Mouse (Mus musculus) Patski (cell line): ENCODE data around the gene Srebf1. TPM values are rescaled to one million over a fixed set of nuclear protein-coding genes. Genes with fewer than 3 reads are reported as not detected.
A peak's percentile ranks its signal among the peaks of the same experiment; 100 is the strongest.

Experiments used
- ATAC-seq: fragments of 100-300 bp; one replicate; pipeline ENCODE4 v1.8.0; 2021
- CTCF ChIA-PET: fragments of 350-600 bp; sonication (Branson Sonifier 250); formaldehyde crosslinking; loops from one replicate; lab custom pipeline; 2022; ENCODE audit warnings: inconsistent platforms; lab: Charles Lee
- POLR2A ChIA-PET: fragments of 350-600 bp; sonication (Branson Sonifier 250); formaldehyde crosslinking; loops from one replicate; lab custom pipeline; 2022; ENCODE audit warnings: antibody characterized with exemption, inconsistent platforms; lab: Charles Lee
- DNase-seq: peaks from one replicate; pipeline ENCODE4 v3.0.0-alpha.2; 2011; ENCODE audit warnings: low read depth, low spot score
- H3K27me3 ChIP-seq: fragments of 371-371 bp; one replicate; pipeline ENCODE4 v1.5.1; 2021
- CTCF ChIP-seq: fragments of 100-300 bp; IDR thresholded peaks from one replicate; pipeline ENCODE4 v1.5.1; 2021
- in situ Hi-C: fragments of 300-500 bp; cut with MboI; formaldehyde crosslinking; loops from 3 replicates; pipeline ENCODE4 v1.11.1; 2018; ENCODE audit warnings: low pct_unique_long_range_greater_than_20kb, mixed read lengths
- polyA plus RNA-seq: library from polyadenylated mRNA; unstranded; gene quantifications from one replicate; pipeline ENCODE4 v1.2.3, GENCODE M21; 2021

The Srebf1 gene
- polyA plus RNA-seq, 1 experiment from 2014 or later, result 65.4 TPM

GRCm38 (mm10) chr11:60160454-60161114 is 61.8 kb downstream of the Srebf1 start:
- no peak for TF ChIP-seq CTCF
- no peak for DNase-seq
- H3K27me3 ChIP-seq, result no peaks in the 10 kb centered on the region
- ATAC-seq, result peak; percentile 17
- POLR2A ChIA-PET, result interaction anchor here (1.0 kb wide), 1 partner anchor 9 kb away, joined by 4 read pairs; no protein-coding TSS in a partner anchor
- CTCF ChIA-PET, result interaction anchor here (1.5 to 1.6 kb wide), 2 partner anchors 11 to 46 kb away, joined by 4 read pairs; no protein-coding TSS in a partner anchor
- in situ Hi-C loops, result no loop called here

GRCm38 (mm10) chr11:60159955-60160354 is 62.4 kb downstream of the Srebf1 start:
- no peaks in the 10 kb centered on the region for H3K27me3 ChIP-seq
- in situ Hi-C loops, result no loop called here
- ChIA-PET POLR2A (no interaction called here), CTCF (interaction anchor here (1.6 to 1.7 kb wide), 2 partner anchors 9 to 12 kb away, joined by 4 to 5 read pairs; no protein-coding TSS in a partner anchor)
- ATAC-seq, result no peak
- TF ChIP-seq CTCF, result no peak
- no peak for DNase-seq

GRCm38 (mm10) chr11:60158271-60158670 is 64.1 kb downstream of the Srebf1 start:
- TF ChIP-seq CTCF, result no peak
- no peak for DNase-seq
- ChIA-PET POLR2A (no interaction called here), CTCF (interaction anchor here (1.7 kb wide), 1 partner anchor 10 kb away, joined by 5 read pairs; no protein-coding TSS in a partner anchor)
- ATAC-seq, result no peak
- in situ Hi-C loops, result no loop called here
- H3K27me3 ChIP-seq, result no peaks in the 10 kb centered on the region

- CTCF ChIA-PET, result no interaction called here
- in situ Hi-C loops, result no loop called here
- no peak for DNase-seq
- no peak for TF ChIP-seq CTCF
- POLR2A ChIA-PET, result interaction anchor here (2.8 kb wide), 1 partner anchor 8 kb away, joined by 6 read pairs; no protein-coding TSS in a partner anchor
- no peaks in the 10 kb centered on the region for H3K27me3 ChIP-seq
- no peak for ATAC-seq
These were observed 66.7 kb downstream of the Srebf1 start for GRCm38 (mm10) chr11:60155690-60156089.

- POLR2A ChIA-PET, result interaction anchor here (1.5 to 2.8 kb wide), 2 partner anchors 9 to 49 kb away, joined by 4 to 6 read pairs; partner anchors contain the start of gene Rai1
- in situ Hi-C loops, result no loop called here
- DNase-seq, result no peak
- no peak for TF ChIP-seq CTCF
- CTCF ChIA-PET, result no interaction called here
- no peak for ATAC-seq
- no peaks in the 10 kb centered on the region for H3K27me3 ChIP-seq
These were observed 68.4 kb downstream of the Srebf1 start for GRCm38 (mm10) chr11:60153936-60154335.

- no peak for TF ChIP-seq CTCF
- ATAC-seq, result no peak
- ChIA-PET POLR2A (interaction anchor here (1.3 to 1.5 kb wide), 2 partner anchors 9 to 47 kb away, joined by 4 read pairs; partner anchors contain the start of gene Rai1), CTCF (no interaction called here)
- DNase-seq, result no peak
- in situ Hi-C loops, result no loop called here
- no peaks in the 10 kb centered on the region for H3K27me3 ChIP-seq
These were observed 70.0 kb downstream of the Srebf1 start for GRCm38 (mm10) chr11:60152339-60152738.

- in situ Hi-C loops, result no loop called here
- TF ChIP-seq CTCF, result no peak
- ATAC-seq, result no peak
- no peak for DNase-seq
- CTCF ChIA-PET, result no interaction called here
- no peaks in the 10 kb centered on the region for H3K27me3 ChIP-seq
- POLR2A ChIA-PET, result interaction anchor here (0.9 kb wide), 1 partner anchor 166 kb away, joined by 4 read pairs; no protein-coding TSS in a partner anchor
These were observed 71.7 kb downstream of the Srebf1 start for GRCm38 (mm10) chr11:60150677-60151076.

Other genes starting within 250 kb of the Srebf1 start
- 6.9 TPM for gene Pemt, start 176.1 kb downstream of the Srebf1 start, polyA plus RNA-seq
- gene Rai1, start 117.6 kb downstream of the Srebf1 start, polyA plus RNA-seq, result 40.3 TPM
- gene Tom1l2, start 130.3 kb upstream of the Srebf1 start, polyA plus RNA-seq, result 55.5 TPM
- 3.1 TPM for gene Drc3, start 130.7 kb upstream of the Srebf1 start, polyA plus RNA-seq
- gene Gid4, start 194.6 kb upstream of the Srebf1 start, polyA plus RNA-seq, result 18.6 TPM
- 39.5 TPM for gene Atpaf2, start 195.9 kb upstream of the Srebf1 start, polyA plus RNA-seq
- 69.7 TPM for gene Drg2, start 232.0 kb upstream of the Srebf1 start, polyA plus RNA-seq
- 0.04 TPM for gene Myo15, start 246.8 kb upstream of the Srebf1 start, polyA plus RNA-seq